Mouse (Mus musculus): ENCODE results near the gene Isy1. TPM values are rescaled to one million over a fixed set of nuclear protein-coding genes. Genes with fewer than 3 reads are reported as not detected.

Gene Isy1
- polyA plus RNA-seq, 1 experiment = 38.3 TPM

DNA sequence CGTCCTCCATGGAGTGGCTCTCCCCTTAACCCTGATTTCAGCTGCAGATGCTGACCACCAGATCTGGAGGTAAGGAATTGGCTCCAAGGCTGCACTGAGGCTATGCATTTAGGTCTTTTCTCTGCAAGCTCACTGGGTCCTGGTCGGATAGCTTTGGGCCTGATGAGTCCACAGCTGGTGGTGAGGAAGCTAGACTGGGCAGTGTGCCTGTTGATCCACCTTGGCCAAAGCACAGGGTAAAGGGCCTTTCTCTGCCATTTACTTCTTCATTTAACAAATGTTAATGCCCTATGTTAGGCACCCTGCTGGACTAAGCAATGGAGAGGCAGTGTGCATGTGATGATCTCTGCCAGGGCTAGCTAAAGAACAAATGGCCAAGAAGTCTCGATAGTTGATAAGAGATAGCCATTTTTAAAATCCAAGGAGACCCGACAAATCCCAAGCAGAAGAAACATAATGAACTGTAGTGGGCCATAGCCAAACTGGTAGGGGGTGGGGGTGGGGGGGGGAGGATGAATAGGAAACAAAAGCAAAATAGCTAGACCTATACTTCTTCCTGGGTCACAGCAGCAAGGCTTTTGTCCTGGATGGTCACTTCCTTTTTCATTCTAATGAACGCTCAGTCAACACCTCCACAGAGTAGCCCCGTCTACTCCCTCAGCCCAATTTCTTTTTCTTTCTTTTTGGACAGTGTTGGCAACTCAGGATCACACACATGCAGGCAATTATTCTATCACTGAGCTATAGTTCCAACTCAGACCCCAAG, 43.0 kb downstream of the Isy1 start:
- Histone ChIP-seq H3K27ac (ENCODE audit: insufficient read depth, low read depth, low read length) (no peak overlapping the region), H3K4me1 (ENCODE audit: control insufficient read depth, insufficient read depth, low read length) (peaks cover 2% of the 10 kb centered on the region; the same call in 1 of the 2 replicates), H3K4me3 (ENCODE audit: insufficient read depth, low read length) (no peak overlapping the region)
- TF ChIP-seq POLR2A (IDR thresholded peaks at IDR 0.05; ENCODE audit: borderline replicate concordance, low read depth, low read length) = no peak
- TF ChIP-seq CTCF (IDR thresholded peaks at IDR 0.05; ENCODE audit: low read depth, low read length) = no peak

DNA sequence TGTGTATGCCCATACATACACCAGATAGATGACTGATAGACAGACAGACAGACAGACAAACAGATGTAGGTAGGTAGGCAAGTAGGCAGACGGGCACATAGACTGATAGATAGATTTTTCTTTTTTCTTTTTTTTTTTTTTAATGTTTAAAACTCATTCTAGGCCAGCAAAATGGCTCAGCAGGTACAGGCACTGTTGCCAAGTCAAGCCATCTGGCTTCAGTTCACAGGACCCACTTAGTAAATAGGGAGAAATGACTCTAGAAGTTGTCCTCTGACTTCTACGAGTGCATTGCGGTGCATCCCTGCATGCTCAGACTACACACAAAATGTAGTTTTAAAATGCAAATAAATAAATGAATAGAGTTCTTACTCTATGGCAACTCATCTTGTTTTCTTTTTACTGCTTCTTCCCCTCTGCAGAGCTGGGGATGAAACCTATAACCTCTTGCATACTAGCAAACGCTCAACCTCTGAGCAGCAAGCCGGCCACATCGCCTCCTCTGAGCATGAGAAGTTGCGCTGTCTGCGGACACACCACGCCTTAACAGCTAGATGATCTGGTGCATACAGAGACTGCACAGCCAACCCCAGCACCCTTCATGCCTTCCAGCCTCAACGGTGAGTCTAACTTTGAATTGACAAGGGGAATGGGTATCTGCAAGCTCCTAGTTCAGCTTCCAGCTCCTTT, 44.6 kb downstream of the Isy1 start:
- Histone ChIP-seq H3K27ac (ENCODE audit: insufficient read depth, low read depth, low read length) (no peak overlapping the region), H3K4me1 (ENCODE audit: control insufficient read depth, insufficient read depth, low read length) (peaks cover 13% of the 10 kb centered on the region), H3K4me3 (ENCODE audit: insufficient read depth, low read length) (no peak overlapping the region)
- no peak for TF ChIP-seq POLR2A (IDR thresholded peaks at IDR 0.05; ENCODE audit: borderline replicate concordance, low read depth, low read length)
- no peak for TF ChIP-seq CTCF (IDR thresholded peaks at IDR 0.05; ENCODE audit: low read depth, low read length)

DNA sequence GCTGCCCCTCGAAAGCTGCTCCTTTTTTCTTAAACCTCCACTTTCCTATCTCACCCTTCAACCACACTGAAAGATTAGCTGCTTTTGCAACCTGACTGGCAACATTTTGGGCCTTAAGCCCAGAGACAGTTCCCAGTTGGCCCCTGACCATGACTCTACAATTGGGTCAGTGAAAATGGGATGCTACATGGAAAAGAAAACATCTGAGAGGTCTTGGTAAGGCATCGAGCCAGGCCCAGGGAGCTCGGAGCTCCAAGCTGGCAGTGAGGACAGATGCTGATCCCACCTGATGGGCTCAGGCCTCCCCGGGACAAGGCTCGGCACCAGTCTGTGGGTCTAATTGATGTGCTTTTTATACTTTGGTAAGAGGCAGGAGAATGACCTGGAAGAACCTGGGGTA, 46.8 kb downstream of the Isy1 start:
- Histone ChIP-seq H3K27ac (ENCODE audit: insufficient read depth, low read depth, low read length) (no peak overlapping the region), H3K4me1 (ENCODE audit: control insufficient read depth, insufficient read depth, low read length) (peaks cover 15% of the 10 kb centered on the region), H3K4me3 (ENCODE audit: insufficient read depth, low read length) (no peak overlapping the region)
- no peak for TF ChIP-seq CTCF (IDR thresholded peaks at IDR 0.05; ENCODE audit: low read depth, low read length)
- TF ChIP-seq POLR2A (IDR thresholded peaks at IDR 0.05; ENCODE audit: borderline replicate concordance, low read depth, low read length) = no peak

DNA sequence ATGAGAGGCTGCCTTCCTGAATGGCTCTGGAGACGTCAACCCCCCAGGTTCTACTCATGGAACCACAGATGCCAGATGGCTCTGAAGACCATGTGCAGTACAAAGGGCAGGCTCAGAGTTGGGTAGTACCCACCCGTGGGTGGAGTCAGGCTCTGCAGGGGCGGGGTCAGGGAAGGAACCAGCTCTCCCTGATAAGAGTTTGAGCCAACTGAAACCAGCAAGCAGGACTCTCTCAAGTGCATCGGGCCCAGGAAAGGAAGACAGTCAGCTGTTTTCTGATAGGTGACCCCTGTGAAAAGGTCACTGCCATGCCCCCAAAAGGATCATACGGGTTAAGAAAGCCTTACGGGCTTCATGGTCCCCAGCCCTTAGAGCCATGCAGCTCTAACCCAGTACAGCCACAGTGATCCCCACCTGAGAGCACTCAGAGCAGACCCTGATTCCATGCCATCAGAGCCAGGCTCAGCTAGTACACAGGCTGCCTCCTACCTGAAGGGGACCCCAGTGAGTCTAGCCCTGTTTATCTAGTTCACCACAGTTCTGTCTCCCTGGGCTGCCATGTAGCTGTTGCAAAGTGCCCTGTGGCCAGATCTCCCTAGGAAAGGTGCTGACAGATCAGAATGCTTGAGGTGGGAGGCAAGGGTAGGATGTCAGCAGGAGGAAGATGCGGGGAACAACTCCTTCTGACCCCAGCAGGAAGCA, 47.7 kb downstream of the Isy1 start:
- H3K4me1 ChIP-seq (ENCODE audit: control insufficient read depth, insufficient read depth, low read length) = peaks cover 15% of the 10 kb centered on the region
- no peak for TF ChIP-seq POLR2A (IDR thresholded peaks at IDR 0.05; ENCODE audit: borderline replicate concordance, low read depth, low read length)
- TF ChIP-seq CTCF (IDR thresholded peaks at IDR 0.05; ENCODE audit: low read depth, low read length) = no peak
- no peak overlapping the region for H3K4me3 ChIP-seq (ENCODE audit: insufficient read depth, low read length)
- no peak overlapping the region for H3K27ac ChIP-seq (ENCODE audit: insufficient read depth, low read depth, low read length)

DNA sequence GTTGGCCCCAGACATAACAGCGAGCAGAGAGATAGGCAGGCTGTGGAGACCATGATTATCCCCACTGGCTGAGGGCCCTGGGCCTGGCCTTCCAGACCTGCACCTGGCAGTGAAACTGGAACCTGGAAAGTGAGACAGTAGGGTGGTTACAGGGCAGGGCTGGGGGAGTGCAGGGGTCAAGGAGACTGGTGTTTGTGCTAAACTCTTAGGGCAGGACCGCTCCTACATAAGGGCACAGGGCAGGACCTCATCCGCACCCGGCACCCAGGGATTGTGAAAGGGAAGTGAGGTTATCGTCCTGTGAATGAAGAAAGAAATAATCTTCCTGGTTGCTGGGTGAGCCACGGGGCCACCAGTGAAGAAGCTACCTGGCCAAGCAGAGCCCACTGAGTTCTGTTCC, 48.8 kb downstream of the Isy1 start:
- Histone ChIP-seq H3K4me1 (ENCODE audit: control insufficient read depth, insufficient read depth, low read length) (peaks cover 12% of the 10 kb centered on the region), H3K4me3 (ENCODE audit: insufficient read depth, low read length) (no peak overlapping the region), H3K27ac (ENCODE audit: insufficient read depth, low read depth, low read length) (no peak overlapping the region)
- TF ChIP-seq CTCF (IDR thresholded peaks at IDR 0.05; ENCODE audit: low read depth, low read length) (no peak), POLR2A (IDR thresholded peaks at IDR 0.05; ENCODE audit: borderline replicate concordance, low read depth, low read length) (no peak)

DNA sequence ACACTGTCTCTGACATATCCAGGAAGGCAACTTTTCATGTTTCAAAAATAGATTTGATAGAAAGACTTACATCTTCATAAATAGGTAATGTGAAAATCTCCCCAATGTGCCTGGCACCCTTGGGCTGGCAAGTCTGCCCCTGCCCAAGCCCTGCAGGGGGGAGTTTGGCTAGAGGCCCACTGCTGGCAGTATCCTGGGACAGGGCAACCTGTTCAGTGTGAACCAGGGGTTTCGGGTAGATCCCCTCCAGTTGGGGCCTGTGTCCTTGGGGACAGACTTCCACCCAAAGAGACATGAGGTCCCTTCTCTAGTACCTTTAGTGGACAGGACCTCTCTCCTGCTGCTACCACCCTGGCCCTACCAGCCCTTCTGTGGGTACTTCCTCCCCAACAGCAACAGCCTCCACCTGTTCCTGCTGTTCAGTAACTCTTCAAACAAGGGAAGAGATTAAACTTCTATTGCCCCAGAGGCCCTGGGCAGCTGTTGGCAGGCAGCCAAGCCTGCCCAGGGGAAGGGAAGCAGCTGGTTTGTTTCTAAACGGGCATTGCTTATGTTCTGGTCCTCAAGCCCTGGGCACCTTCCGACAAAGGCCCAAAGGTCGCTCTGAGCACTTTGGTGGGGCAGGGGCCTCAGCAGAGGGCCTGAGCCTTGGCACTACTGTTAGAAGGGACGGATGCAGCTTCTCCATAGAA, 49.6 kb downstream of the Isy1 start:
- no peak overlapping the region for H3K27ac ChIP-seq (ENCODE audit: insufficient read depth, low read depth, low read length)
- H3K4me1 ChIP-seq (ENCODE audit: control insufficient read depth, insufficient read depth, low read length) = peaks cover 12% of the 10 kb centered on the region
- no peak overlapping the region for H3K4me3 ChIP-seq (ENCODE audit: insufficient read depth, low read length)
- no peak for TF ChIP-seq CTCF (IDR thresholded peaks at IDR 0.05; ENCODE audit: low read depth, low read length)
- no peak for TF ChIP-seq POLR2A (IDR thresholded peaks at IDR 0.05; ENCODE audit: borderline replicate concordance, low read depth, low read length)

DNA sequence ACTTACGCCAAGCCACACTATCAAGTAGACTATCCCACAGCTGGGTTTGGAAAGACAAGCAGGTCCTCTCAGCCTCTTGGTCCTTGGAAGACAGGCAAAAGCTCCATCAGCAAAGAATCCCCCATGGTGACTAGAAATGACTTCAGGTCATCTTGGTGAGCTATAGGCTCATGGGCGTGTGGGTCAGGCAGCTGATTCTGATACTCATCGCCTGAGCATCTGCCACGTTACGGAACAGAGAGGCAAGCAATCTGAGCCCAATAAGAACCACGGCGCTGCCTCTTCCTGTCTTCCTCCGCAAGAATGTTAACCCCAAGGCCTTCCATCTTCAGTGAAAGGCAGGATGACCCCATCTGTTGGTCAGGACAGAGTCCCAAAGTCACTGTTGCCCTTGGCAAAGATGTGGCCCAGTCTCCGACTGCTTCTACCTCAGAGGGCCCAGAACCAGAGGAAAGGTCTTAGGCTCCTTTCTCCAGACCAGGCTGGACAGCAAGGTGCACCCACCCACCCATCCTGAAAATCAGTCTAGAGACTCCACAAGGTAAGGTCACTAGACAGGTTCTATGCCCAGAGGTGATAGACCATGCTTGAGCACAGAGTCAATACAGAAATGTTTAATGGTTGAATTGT, 50.2 kb downstream of the Isy1 start:
- TF ChIP-seq POLR2A (IDR thresholded peaks at IDR 0.05; ENCODE audit: borderline replicate concordance, low read depth, low read length) = no peak
- TF ChIP-seq CTCF (IDR thresholded peaks at IDR 0.05; ENCODE audit: low read depth, low read length) = no peak
- Histone ChIP-seq H3K4me1 (ENCODE audit: control insufficient read depth, insufficient read depth, low read length) (peaks cover 12% of the 10 kb centered on the region), H3K27ac (ENCODE audit: insufficient read depth, low read depth, low read length) (no peak overlapping the region), H3K4me3 (ENCODE audit: insufficient read depth, low read length) (no peak overlapping the region)

DNA sequence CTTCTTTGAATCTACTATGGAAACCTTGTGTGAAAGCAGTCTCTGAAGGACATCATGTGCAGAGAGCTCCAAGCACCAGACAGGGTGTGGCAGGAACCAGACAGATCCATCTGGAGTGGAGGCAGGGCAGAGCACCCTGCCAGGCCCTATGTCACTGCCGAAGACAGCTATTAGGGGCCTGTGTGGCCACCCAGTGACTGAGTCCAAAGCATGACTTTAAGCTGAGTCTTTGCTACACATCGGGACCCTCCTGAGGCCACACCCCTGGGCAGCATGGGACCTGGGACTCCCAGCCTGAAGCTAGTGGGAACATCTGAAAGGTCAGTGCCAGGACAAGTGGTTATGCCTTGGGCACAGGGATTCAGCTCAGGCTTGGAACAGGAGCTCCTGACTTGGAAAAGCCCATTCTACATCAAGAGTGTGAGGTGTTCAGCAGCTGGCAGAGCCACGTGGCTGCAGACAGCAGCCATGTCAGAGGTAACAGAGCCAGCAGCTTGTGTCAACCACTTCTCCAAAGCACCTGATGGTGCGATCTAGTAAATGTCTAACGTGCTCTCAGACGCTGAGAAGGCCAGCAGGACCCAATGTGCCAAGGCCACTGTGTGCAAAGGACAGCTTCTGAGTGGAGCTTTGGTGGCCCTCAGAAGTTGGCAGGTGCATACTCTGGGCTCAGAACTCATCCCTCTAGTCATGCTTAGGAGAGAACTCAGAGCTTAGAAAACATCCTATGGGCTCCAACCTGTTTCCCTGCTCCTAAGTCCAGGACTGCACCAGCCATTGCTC, 51.3 kb downstream of the Isy1 start:
- Histone ChIP-seq H3K27ac (ENCODE audit: insufficient read depth, low read depth, low read length) (no peak overlapping the region), H3K4me1 (ENCODE audit: control insufficient read depth, insufficient read depth, low read length) (peaks cover 12% of the 10 kb centered on the region), H3K4me3 (ENCODE audit: insufficient read depth, low read length) (no peak overlapping the region)
- no peak for TF ChIP-seq POLR2A (IDR thresholded peaks at IDR 0.05; ENCODE audit: borderline replicate concordance, low read depth, low read length)
- TF ChIP-seq CTCF (IDR thresholded peaks at IDR 0.05; ENCODE audit: low read depth, low read length) = no peak
